Mouse (Mus musculus): Measurements from ENCODE around the gene Myzap. TPM values are rescaled to one million over a fixed set of nuclear protein-coding genes. Genes with fewer than 3 reads are reported as not detected.

Gene Myzap
- polyA plus RNA-seq (2014; fragmentation: Nextera tagmentation; extraction: Ambion mirVana), result 2.6 and 3.4 TPM in 2 replicates

DNA sequence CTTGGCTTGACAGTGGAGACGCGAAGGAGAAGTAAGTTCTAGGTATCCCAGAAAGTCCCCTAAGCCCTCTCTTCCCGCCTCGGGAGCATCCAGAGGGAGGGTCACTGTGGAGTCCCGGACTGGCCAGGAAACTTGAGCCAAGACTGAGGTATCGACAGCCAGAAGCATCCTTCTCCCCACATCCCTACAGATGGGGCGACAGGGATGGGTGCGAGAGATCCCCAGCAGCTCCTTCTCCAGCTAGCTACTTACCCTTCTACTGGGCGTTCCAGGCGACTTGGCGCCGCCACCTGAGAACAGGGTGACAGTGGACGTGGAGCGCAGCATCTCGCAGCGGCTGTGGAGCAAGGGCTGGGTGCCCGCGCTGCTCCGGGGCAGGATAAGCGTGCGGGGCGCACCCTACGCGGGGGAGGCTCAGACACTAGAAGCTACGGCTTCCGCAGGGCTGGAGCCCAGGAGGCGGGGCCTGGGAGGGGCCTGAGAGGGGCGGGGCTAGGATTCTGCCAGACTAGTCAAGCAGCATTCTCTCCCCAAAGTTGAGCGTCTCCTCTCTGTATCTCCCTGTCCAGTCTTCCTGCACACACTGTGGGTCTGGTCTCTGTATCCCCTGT, at the start of gene Myzap:
Myzap (minus strand) TSS at position 423 of the 611 bp plus-strand sequence.
- H3K4me3 ChIP-seq (ENCODE audit: low read depth, low read length), result peak within 1 kb of the TSS; percentile 50
- H3K9me3 ChIP-seq (replicated peaks; ENCODE audit: control insufficient read depth, low read length), result no peaks in the 10 kb centered on the region
- DNase-seq (ENCODE audit: low spot score), result peak; percentile 84
- no peaks in the 10 kb centered on the region for H3K4me1 ChIP-seq (ENCODE audit: control insufficient read depth, insufficient read depth, low read length)
- peak; percentile 96 for ATAC-seq
- no peak within 1 kb of the TSS for H3K27ac ChIP-seq (ENCODE audit: low read depth, low read length)
- H3K9ac ChIP-seq (ENCODE audit: low read length), result peak within 1 kb of the TSS; percentile 68
- H3K36me3 ChIP-seq (ENCODE audit: control insufficient read depth, insufficient read depth, low read length), result no peaks in the 10 kb centered on the region
- 2% methylated on average over 29 of the region's 29 CpGs for WGBS
- H3K4me2 ChIP-seq (ENCODE audit: low read length), result peak within 1 kb of the TSS; percentile 80
- H3K27me3 ChIP-seq (replicated peaks; ENCODE audit: control insufficient read depth, insufficient read depth, low read length), result no peaks in the 10 kb centered on the region

DNA sequence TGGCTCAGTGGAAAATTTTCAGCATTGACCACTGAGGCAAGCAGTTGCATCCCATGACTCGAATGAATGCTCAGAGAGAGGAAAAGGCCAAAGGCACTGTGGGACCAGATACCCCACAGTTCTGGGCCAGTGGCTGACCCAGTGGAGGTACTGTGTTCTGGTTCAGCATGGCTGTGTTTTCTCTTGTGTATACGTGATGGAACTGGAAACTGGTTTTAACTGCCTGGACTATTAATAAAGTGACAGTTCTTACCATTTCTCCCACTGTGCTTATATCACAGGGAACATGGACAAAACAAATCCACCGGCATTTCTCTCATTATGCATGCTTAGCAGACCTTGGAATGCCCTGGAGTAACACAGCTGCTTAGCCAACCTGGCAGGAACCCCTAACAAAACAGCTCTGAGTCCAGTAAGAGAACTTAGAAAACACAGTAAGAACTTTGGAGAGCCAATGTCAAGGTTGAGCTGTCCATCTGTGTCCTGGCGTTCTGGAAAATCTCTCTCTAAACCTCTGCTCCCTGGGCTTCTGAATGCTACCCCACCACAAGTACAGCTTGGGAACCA, 48.3 kb upstream of the Myzap start:
- H3K4me3 ChIP-seq (ENCODE audit: low read depth, low read length), result no peak overlapping the region
- no peaks in the 10 kb centered on the region for H3K27me3 ChIP-seq (replicated peaks; ENCODE audit: control insufficient read depth, insufficient read depth, low read length)
- H3K36me3 ChIP-seq (ENCODE audit: control insufficient read depth, insufficient read depth, low read length), result no peaks in the 10 kb centered on the region
- H3K9ac ChIP-seq (ENCODE audit: low read length), result no peak overlapping the region
- 75% methylated on average over 4 of the region's 4 CpGs for WGBS
- ATAC-seq (no peak), DNase-seq (ENCODE audit: low spot score) (no peak)
- H3K9me3 ChIP-seq (replicated peaks; ENCODE audit: control insufficient read depth, low read length), result no peaks in the 10 kb centered on the region
- no peaks in the 10 kb centered on the region; the same call in none of the 2 replicates for H3K4me1 ChIP-seq (ENCODE audit: control insufficient read depth, insufficient read depth, low read length)
- H3K27ac ChIP-seq (ENCODE audit: low read depth, low read length), result no peak overlapping the region
- H3K4me2 ChIP-seq (ENCODE audit: low read length), result no peak overlapping the region

- Histone ChIP-seq H3K9me3 (replicated peaks; ENCODE audit: control insufficient read depth, low read length) (no peaks in the 10 kb centered on the region; the same call in 1 of the 2 replicates), H3K27me3 (replicated peaks; ENCODE audit: control insufficient read depth, insufficient read depth, low read length) (no peaks in the 10 kb centered on the region), H3K4me3 (ENCODE audit: low read depth, low read length) (no peak overlapping the region), H3K4me1 (ENCODE audit: control insufficient read depth, insufficient read depth, low read length) (no peaks in the 10 kb centered on the region; the same call in none of the 2 replicates), H3K4me2 (ENCODE audit: low read length) (no peak overlapping the region), H3K27ac (ENCODE audit: low read depth, low read length) (no peak overlapping the region), H3K9ac (ENCODE audit: low read length) (no peak overlapping the region), H3K36me3 (ENCODE audit: control insufficient read depth, insufficient read depth, low read length) (no peaks in the 10 kb centered on the region)
- WGBS, result 62% methylated on average over 11 of the region's 11 CpGs
- no peak for ATAC-seq
- no peak for DNase-seq (ENCODE audit: low spot score)
Measured at GRCm38 (mm10) chr9:71638198-71638597, 46.0 kb upstream of the Myzap start.

DNA sequence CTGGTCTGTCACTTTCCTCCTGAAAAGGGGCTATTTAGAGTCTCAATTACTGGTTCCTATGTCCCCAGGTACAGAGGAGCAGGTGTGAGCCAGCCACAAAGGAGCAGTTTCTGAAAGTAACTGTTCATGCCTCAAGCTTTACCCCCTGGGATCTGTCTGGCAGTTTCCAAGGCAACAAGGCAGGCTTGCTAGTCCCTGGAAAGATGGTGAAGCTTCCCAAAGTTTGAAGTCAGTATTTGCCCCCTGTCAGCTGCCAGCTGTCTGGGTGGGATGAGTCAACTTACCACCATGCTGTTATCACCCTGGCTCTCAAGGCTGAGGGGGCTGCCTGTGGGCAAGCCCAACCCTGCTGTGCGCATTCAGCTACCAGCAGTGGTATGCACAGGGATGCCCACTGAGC, 44.7 kb upstream of the Myzap start:
- Histone ChIP-seq H3K27me3 (replicated peaks; ENCODE audit: control insufficient read depth, insufficient read depth, low read length) (no peaks in the 10 kb centered on the region), H3K27ac (ENCODE audit: low read depth, low read length) (no peak overlapping the region), H3K4me1 (ENCODE audit: control insufficient read depth, insufficient read depth, low read length) (no peaks in the 10 kb centered on the region; the same call in none of the 2 replicates), H3K36me3 (ENCODE audit: control insufficient read depth, insufficient read depth, low read length) (no peaks in the 10 kb centered on the region), H3K4me3 (ENCODE audit: low read depth, low read length) (no peak overlapping the region), H3K9me3 (replicated peaks; ENCODE audit: control insufficient read depth, low read length) (no peaks in the 10 kb centered on the region; the same call in 1 of the 2 replicates), H3K9ac (ENCODE audit: low read length) (no peak overlapping the region), H3K4me2 (ENCODE audit: low read length) (no peak overlapping the region)
- ATAC-seq (no peak; the same call in 1 of the 2 replicates), DNase-seq (ENCODE audit: low spot score) (peak; percentile 56)
- 90% methylated on average over 1 of the region's 1 CpGs for WGBS

GRCm38 (mm10) chr9:71635627-71636026, 43.5 kb upstream of the Myzap start:
- Histone ChIP-seq H3K27me3 (replicated peaks; ENCODE audit: control insufficient read depth, insufficient read depth, low read length) (no peaks in the 10 kb centered on the region), H3K27ac (ENCODE audit: low read depth, low read length) (no peak overlapping the region), H3K4me2 (ENCODE audit: low read length) (no peak overlapping the region), H3K4me1 (ENCODE audit: control insufficient read depth, insufficient read depth, low read length) (no peaks in the 10 kb centered on the region; the same call in none of the 2 replicates), H3K9me3 (replicated peaks; ENCODE audit: control insufficient read depth, low read length) (no peaks in the 10 kb centered on the region; the same call in 1 of the 2 replicates), H3K4me3 (ENCODE audit: low read depth, low read length) (no peak overlapping the region), H3K9ac (ENCODE audit: low read length) (no peak overlapping the region), H3K36me3 (ENCODE audit: control insufficient read depth, insufficient read depth, low read length) (no peaks in the 10 kb centered on the region)
- WGBS, result 78% methylated on average over 1 of the region's 1 CpGs
- no peak for ATAC-seq
- DNase-seq (ENCODE audit: low spot score), result no peak

DNA sequence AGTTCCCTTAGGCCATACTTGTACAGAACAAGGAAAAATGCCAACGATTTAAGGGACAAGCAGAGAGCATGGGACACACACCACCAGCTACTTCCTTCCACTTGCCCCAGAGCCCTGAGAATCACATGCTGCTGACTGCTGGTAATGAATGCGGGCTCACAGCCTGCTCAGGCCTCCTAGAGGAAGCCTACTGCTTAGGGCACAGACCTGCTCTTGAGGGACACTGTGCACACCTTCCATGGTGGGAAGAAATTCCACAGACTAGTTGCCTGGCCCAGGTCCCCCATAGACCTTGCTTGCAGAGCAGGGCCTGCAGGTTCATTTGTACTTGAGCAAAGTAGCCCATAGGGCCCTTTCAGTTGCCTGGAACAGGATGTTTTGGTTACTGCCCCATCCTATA, 42.8 kb upstream of the Myzap start:
- DNase-seq (ENCODE audit: low spot score) (no peak), ATAC-seq (no peak)
- no peaks in the 10 kb centered on the region for H3K36me3 ChIP-seq (ENCODE audit: control insufficient read depth, insufficient read depth, low read length)
- H3K4me3 ChIP-seq (ENCODE audit: low read depth, low read length), result no peak overlapping the region
- no peak overlapping the region for H3K9ac ChIP-seq (ENCODE audit: low read length)
- no peaks in the 10 kb centered on the region for H3K27me3 ChIP-seq (replicated peaks; ENCODE audit: control insufficient read depth, insufficient read depth, low read length)
- 84% methylated on average over 2 of the region's 2 CpGs for WGBS
- H3K27ac ChIP-seq (ENCODE audit: low read depth, low read length), result no peak overlapping the region
- H3K4me1 ChIP-seq (ENCODE audit: control insufficient read depth, insufficient read depth, low read length), result no peaks in the 10 kb centered on the region; the same call in none of the 2 replicates
- no peaks in the 10 kb centered on the region; the same call in 1 of the 2 replicates for H3K9me3 ChIP-seq (replicated peaks; ENCODE audit: control insufficient read depth, low read length)
- H3K4me2 ChIP-seq (ENCODE audit: low read length), result no peak overlapping the region

GRCm38 (mm10) chr9:71628921-71629320, 36.8 kb upstream of the Myzap start:
- DNase-seq (ENCODE audit: low spot score) (no peak), ATAC-seq (no peak)
- no peak overlapping the region for H3K4me3 ChIP-seq (ENCODE audit: low read depth, low read length)
- H3K9me3 ChIP-seq (replicated peaks; ENCODE audit: control insufficient read depth, low read length), result no peaks in the 10 kb centered on the region; the same call in 1 of the 2 replicates
- H3K4me1 ChIP-seq (ENCODE audit: control insufficient read depth, insufficient read depth, low read length), result no peaks in the 10 kb centered on the region
- H3K27ac ChIP-seq (ENCODE audit: low read depth, low read length), result no peak overlapping the region
- no peak overlapping the region for H3K4me2 ChIP-seq (ENCODE audit: low read length)
- WGBS, result 50% methylated on average over 6 of the region's 6 CpGs
- no peaks in the 10 kb centered on the region for H3K36me3 ChIP-seq (ENCODE audit: control insufficient read depth, insufficient read depth, low read length)
- H3K27me3 ChIP-seq (replicated peaks; ENCODE audit: control insufficient read depth, insufficient read depth, low read length), result no peaks in the 10 kb centered on the region
- H3K9ac ChIP-seq (ENCODE audit: low read length), result no peak overlapping the region

GRCm38 (mm10) chr9:71628286-71628685, 36.1 kb upstream of the Myzap start:
- H3K4me2 ChIP-seq (ENCODE audit: low read length), result no peak overlapping the region
- ATAC-seq, result no peak
- WGBS, result 71% methylated on average over 6 of the region's 6 CpGs
- H3K9ac ChIP-seq (ENCODE audit: low read length), result no peak overlapping the region
- H3K27me3 ChIP-seq (replicated peaks; ENCODE audit: control insufficient read depth, insufficient read depth, low read length), result no peaks in the 10 kb centered on the region
- H3K27ac ChIP-seq (ENCODE audit: low read depth, low read length), result no peak overlapping the region
- DNase-seq (ENCODE audit: low spot score), result no peak
- no peaks in the 10 kb centered on the region for H3K9me3 ChIP-seq (replicated peaks; ENCODE audit: control insufficient read depth, low read length)
- no peaks in the 10 kb centered on the region for H3K36me3 ChIP-seq (ENCODE audit: control insufficient read depth, insufficient read depth, low read length)
- no peak overlapping the region for H3K4me3 ChIP-seq (ENCODE audit: low read depth, low read length)
- H3K4me1 ChIP-seq (ENCODE audit: control insufficient read depth, insufficient read depth, low read length), result no peaks in the 10 kb centered on the region

- no peak for ATAC-seq
- H3K27me3 ChIP-seq (replicated peaks; ENCODE audit: control insufficient read depth, insufficient read depth, low read length), result no peaks in the 10 kb centered on the region
- H3K4me1 ChIP-seq (ENCODE audit: control insufficient read depth, insufficient read depth, low read length), result no peaks in the 10 kb centered on the region
- no peaks in the 10 kb centered on the region for H3K9me3 ChIP-seq (replicated peaks; ENCODE audit: control insufficient read depth, low read length)
- no peak overlapping the region for H3K4me2 ChIP-seq (ENCODE audit: low read length)
- no peak for DNase-seq (ENCODE audit: low spot score)
- no peak overlapping the region for H3K27ac ChIP-seq (ENCODE audit: low read depth, low read length)
- no peak overlapping the region for H3K4me3 ChIP-seq (ENCODE audit: low read depth, low read length)
- H3K9ac ChIP-seq (ENCODE audit: low read length), result no peak overlapping the region
- WGBS, result 86% methylated on average over 6 of the region's 6 CpGs
- H3K36me3 ChIP-seq (ENCODE audit: control insufficient read depth, insufficient read depth, low read length), result no peaks in the 10 kb centered on the region
Measured at GRCm38 (mm10) chr9:71625961-71626360, 33.8 kb upstream of the Myzap start.

Data from forebrain, embryonic 14.5 days (tissue).